Mouse (Mus musculus): ENCODE data around the gene Tbck. TPM values are rescaled to one million over a fixed set of nuclear protein-coding genes. Genes with fewer than 3 reads are reported as not detected.

Tbck gene
- polyA plus RNA-seq, 1 experiment, result 8.4 TPM

GRCm38 (mm10) chr3:132839516-132839915 is 155.6 kb downstream of the Tbck start:
- peaks cover 1% of the 10 kb centered on the region for H3K36me3 ChIP-seq (ENCODE audit: control insufficient read depth, insufficient read depth, low read length)
- no peak overlapping the region for H3K27ac ChIP-seq (ENCODE audit: insufficient read depth, low read depth, low read length)
- 41% methylated on average over 8 of the region's 8 CpGs for WGBS
- no peaks in the 10 kb centered on the region for H3K4me1 ChIP-seq (ENCODE audit: control insufficient read depth, insufficient read depth, low read length)
- H3K27me3 ChIP-seq (replicated peaks; ENCODE audit: control insufficient read depth, insufficient read depth, low read length), result no peaks in the 10 kb centered on the region
- TF ChIP-seq POLR2A (IDR thresholded peaks at IDR 0.05; ENCODE audit: low read depth, low read length) (no peak), CTCF (conservative IDR thresholded peaks at IDR 0.05; ENCODE audit: insufficient read depth, insufficient read length, low read depth, low read length) (no peak)
- peak; percentile 57 for DNase-seq
- no peak overlapping the region for H3K4me3 ChIP-seq (ENCODE audit: insufficient read depth, low read depth, low read length)

- no peaks in the 10 kb centered on the region for H3K4me1 ChIP-seq (ENCODE audit: control insufficient read depth, insufficient read depth, low read length)
- H3K27ac ChIP-seq (ENCODE audit: insufficient read depth, low read depth, low read length), result no peak overlapping the region
- no peak overlapping the region for H3K4me3 ChIP-seq (ENCODE audit: insufficient read depth, low read depth, low read length)
- H3K27me3 ChIP-seq (replicated peaks; ENCODE audit: control insufficient read depth, insufficient read depth, low read length), result no peaks in the 10 kb centered on the region
- 97% methylated on average over 6 of the region's 6 CpGs for WGBS
- TF ChIP-seq POLR2A (IDR thresholded peaks at IDR 0.05; ENCODE audit: low read depth, low read length), result no peak
- no peak for TF ChIP-seq CTCF (conservative IDR thresholded peaks at IDR 0.05; ENCODE audit: insufficient read depth, insufficient read length, low read depth, low read length)
- H3K36me3 ChIP-seq (ENCODE audit: control insufficient read depth, insufficient read depth, low read length), result peaks cover 1% of the 10 kb centered on the region
- no peak for DNase-seq
Measured at GRCm38 (mm10) chr3:132842676-132843075, 158.7 kb downstream of the Tbck start.

DNA sequence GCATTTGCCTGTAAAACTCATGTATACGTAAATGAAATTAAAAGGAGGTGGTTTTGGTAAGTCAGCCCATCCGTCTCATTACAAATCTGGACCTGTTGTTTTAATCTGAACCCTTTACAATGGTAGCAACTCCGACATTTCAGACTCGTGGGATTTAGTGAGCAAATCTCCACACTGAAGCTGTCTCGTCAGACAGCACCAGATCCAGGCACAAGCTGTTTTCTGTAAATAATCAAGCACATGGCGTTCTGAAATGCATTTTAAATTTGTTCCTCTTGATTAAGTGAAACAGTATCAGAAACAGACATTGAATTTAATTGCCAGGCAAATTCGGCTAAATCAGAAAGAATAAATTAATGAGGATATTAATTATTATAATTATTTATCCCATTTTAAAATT is 165.7 kb downstream of the Tbck start:
- Histone ChIP-seq H3K27me3 (replicated peaks; ENCODE audit: control insufficient read depth, insufficient read depth, low read length) (no peaks in the 10 kb centered on the region), H3K4me3 (ENCODE audit: insufficient read depth, low read depth, low read length) (no peak overlapping the region), H3K4me1 (ENCODE audit: control insufficient read depth, insufficient read depth, low read length) (no peaks in the 10 kb centered on the region), H3K36me3 (ENCODE audit: control insufficient read depth, insufficient read depth, low read length) (no peaks in the 10 kb centered on the region), H3K27ac (ENCODE audit: insufficient read depth, low read depth, low read length) (no peak overlapping the region)
- 85% methylated on average over 7 of the region's 7 CpGs for WGBS
- no peak for DNase-seq
- TF ChIP-seq POLR2A (IDR thresholded peaks at IDR 0.05; ENCODE audit: low read depth, low read length), result no peak
- no peak for TF ChIP-seq CTCF (conservative IDR thresholded peaks at IDR 0.05; ENCODE audit: insufficient read depth, insufficient read length, low read depth, low read length)

DNA sequence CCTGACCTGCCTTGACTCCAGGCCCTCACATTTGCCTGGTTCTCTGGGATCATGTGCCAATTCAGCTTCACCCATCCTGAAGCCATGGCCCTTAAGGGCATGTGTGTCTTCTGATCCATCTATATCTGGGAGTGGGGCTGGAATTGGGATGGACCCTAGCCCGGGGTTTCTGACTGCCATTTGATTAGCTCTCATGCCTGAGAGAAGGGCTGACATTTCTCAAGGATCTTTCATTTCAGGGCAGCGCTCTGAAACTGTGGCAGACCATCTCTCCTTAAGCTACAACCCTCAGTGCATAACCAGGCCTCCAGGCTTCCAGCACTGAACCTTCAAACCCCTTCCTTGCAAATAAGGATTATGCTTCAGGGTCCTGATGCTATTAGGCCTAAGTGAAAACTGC is 166.5 kb downstream of the Tbck start:
- H3K4me3 ChIP-seq (ENCODE audit: insufficient read depth, low read depth, low read length), result no peak overlapping the region
- no peaks in the 10 kb centered on the region for H3K4me1 ChIP-seq (ENCODE audit: control insufficient read depth, insufficient read depth, low read length)
- H3K27me3 ChIP-seq (replicated peaks; ENCODE audit: control insufficient read depth, insufficient read depth, low read length), result no peaks in the 10 kb centered on the region
- no peaks in the 10 kb centered on the region for H3K36me3 ChIP-seq (ENCODE audit: control insufficient read depth, insufficient read depth, low read length)
- no peak for DNase-seq
- H3K27ac ChIP-seq (ENCODE audit: insufficient read depth, low read depth, low read length), result no peak overlapping the region
- TF ChIP-seq CTCF (conservative IDR thresholded peaks at IDR 0.05; ENCODE audit: insufficient read depth, insufficient read length, low read depth, low read length) (no peak), POLR2A (IDR thresholded peaks at IDR 0.05; ENCODE audit: low read depth, low read length) (no peak)
- WGBS, result 88% methylated on average over 2 of the region's 2 CpGs

- Histone ChIP-seq H3K4me3 (ENCODE audit: insufficient read depth, low read depth, low read length) (no peak overlapping the region), H3K36me3 (ENCODE audit: control insufficient read depth, insufficient read depth, low read length) (no peaks in the 10 kb centered on the region), H3K4me1 (ENCODE audit: control insufficient read depth, insufficient read depth, low read length) (no peaks in the 10 kb centered on the region), H3K27me3 (replicated peaks; ENCODE audit: control insufficient read depth, insufficient read depth, low read length) (no peaks in the 10 kb centered on the region), H3K27ac (ENCODE audit: insufficient read depth, low read depth, low read length) (no peak overlapping the region)
- WGBS, result 91% methylated on average over 1 of the region's 1 CpGs
- DNase-seq, result no peak
- no peak for TF ChIP-seq POLR2A (IDR thresholded peaks at IDR 0.05; ENCODE audit: low read depth, low read length)
- TF ChIP-seq CTCF (conservative IDR thresholded peaks at IDR 0.05; ENCODE audit: insufficient read depth, insufficient read length, low read depth, low read length), result no peak
Measured at GRCm38 (mm10) chr3:132851417-132851816, 167.5 kb downstream of the Tbck start.

DNA sequence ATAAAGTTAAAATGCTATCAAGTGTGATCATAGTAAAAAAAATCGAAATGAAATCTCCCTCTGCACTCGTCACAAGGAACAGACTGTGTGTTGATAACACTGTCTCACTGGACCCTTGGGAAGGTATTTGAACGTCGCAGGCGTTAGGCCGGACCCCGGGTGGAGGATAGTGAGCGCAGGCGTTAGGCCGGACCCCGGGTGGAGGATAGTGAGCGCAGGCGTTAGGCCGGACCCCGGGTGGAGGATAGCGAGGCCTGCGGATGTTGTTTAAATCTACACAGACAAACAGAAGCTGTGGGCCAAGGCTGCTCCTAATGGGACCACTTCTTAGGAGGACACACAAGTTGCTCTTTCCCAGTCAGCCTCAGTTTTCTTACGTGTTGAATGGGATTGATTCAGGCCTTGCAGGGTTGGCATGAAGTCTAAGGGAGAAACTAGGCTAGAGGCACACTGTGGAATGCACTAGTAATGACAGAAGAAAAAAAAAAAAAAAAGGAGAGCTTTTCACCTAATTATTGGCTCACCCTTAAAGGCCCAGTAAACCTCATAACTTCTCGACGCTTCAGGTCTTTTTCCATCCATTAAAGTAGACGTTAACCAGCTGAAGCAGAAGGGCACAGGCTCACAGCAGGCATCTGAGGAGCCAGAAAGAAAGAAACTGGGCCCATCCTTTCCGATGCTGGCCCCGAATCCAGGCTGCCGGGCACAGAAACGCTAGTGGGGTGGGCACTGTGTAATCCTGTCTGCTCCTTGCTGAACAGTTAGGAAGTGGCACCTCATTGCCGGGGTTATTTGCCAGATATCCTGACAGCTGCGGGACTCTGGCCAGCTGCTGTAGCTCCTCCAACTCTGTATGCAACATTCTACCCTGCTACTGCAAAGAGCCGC is 168.1 kb downstream of the Tbck start:
- WGBS, result 77% methylated on average over 28 of the region's 28 CpGs
- Histone ChIP-seq H3K4me1 (ENCODE audit: control insufficient read depth, insufficient read depth, low read length) (no peaks in the 10 kb centered on the region), H3K27me3 (replicated peaks; ENCODE audit: control insufficient read depth, insufficient read depth, low read length) (no peaks in the 10 kb centered on the region), H3K4me3 (ENCODE audit: insufficient read depth, low read depth, low read length) (no peak overlapping the region), H3K27ac (ENCODE audit: insufficient read depth, low read depth, low read length) (no peak overlapping the region), H3K36me3 (ENCODE audit: control insufficient read depth, insufficient read depth, low read length) (no peaks in the 10 kb centered on the region)
- TF ChIP-seq POLR2A (IDR thresholded peaks at IDR 0.05; ENCODE audit: low read depth, low read length), result no peak
- peak; percentile 20 for DNase-seq

DNA sequence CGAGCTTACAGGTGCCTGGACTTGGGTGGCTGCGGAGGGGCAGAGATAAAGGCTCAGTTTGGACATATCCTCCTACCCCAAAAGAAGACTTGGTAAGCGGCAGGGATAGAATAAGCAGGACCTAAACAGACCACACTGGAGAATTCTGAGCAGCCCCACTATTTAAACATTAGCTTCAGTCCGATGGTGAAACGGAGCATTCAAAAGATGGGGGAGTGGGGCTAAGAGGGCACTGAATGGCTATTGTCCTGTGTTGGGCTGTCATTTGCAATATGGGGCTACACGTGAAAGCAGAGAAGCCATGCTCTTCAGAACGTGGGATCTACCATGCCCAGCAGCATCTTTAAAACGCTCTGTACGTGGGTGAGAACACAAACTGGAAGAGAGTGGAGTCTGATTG is 170.3 kb downstream of the Tbck start:
- Histone ChIP-seq H3K4me1 (ENCODE audit: control insufficient read depth, insufficient read depth, low read length) (no peaks in the 10 kb centered on the region), H3K27me3 (replicated peaks; ENCODE audit: control insufficient read depth, insufficient read depth, low read length) (no peaks in the 10 kb centered on the region), H3K27ac (ENCODE audit: insufficient read depth, low read depth, low read length) (no peak overlapping the region), H3K36me3 (ENCODE audit: control insufficient read depth, insufficient read depth, low read length) (no peaks in the 10 kb centered on the region), H3K4me3 (ENCODE audit: insufficient read depth, low read depth, low read length) (no peak overlapping the region)
- 90% methylated on average over 9 of the region's 9 CpGs for WGBS
- DNase-seq, result no peak
- TF ChIP-seq POLR2A (IDR thresholded peaks at IDR 0.05; ENCODE audit: low read depth, low read length), result no peak
- no peak for TF ChIP-seq CTCF (conservative IDR thresholded peaks at IDR 0.05; ENCODE audit: insufficient read depth, insufficient read length, low read depth, low read length)

All from kidney, adult 2 months (tissue).